Mouse (Mus musculus) retina, embryonic 14.5 days (tissue): ENCODE results near the gene Ifih1.

Experiments used
- DNase-seq: peaks from one replicate; pipeline ENCODE4 v3.0.0-alpha.2; 2015; ENCODE audit warnings: low spot score

Ifih1 gene

DNA sequence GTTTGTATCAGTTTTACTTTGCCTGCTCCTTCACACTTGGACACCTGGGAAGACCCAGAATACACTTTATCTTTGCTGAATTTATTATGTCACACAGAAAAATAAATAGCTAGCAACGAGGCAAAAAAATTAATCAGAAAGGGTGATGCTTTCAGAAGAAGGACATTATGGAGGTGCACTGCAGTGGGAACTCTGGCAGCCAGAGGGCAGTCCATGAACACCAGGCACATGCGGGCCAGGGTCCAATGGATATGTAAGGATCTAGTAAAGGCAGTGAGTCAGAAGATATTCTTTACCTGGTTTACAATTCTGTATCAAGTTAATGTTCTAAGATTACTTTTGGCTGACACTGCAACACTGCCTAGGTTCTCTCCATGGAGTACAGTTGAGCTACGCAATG, 96.4 kb downstream of the Ifih1 start:
- DNase-seq = no peak

DNA sequence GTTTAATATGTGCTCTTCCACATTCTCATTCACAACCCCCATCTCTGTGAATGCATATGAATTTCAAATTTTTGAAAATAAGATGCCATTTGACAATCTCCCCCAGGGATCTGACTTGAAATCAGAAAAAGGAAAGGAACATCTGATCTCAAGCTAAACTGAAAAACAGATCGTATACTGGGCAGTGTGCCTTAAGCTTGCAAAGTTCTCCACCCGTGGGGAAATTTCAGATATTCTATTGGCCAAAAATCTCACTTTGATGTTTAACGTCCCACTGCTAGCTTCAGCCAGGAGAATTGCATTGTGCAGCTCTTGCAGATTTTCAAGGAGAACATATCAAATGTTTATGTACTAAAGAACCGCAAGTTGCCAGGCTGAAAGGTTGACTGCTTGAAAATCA, 96.9 kb downstream of the Ifih1 start:
- DNase-seq = no peak

GRCm38 (mm10) chr2:62548104-62548503, 98.0 kb downstream of the Ifih1 start:
- DNase-seq = no peak
